Mouse (Mus musculus) heart, postnatal 0 days (tissue): Measurements from ENCODE around the gene Zmiz2.

ENCODE experiments used
- CTCF ChIP-seq: IDR thresholded peaks from 2 replicates; pipeline ENCODE4 v1.5.1; 2016; ENCODE audit warnings: antibody characterized with exemption, control low read depth, low read depth
- EP300 ChIP-seq: IDR thresholded peaks from 2 replicates; pipeline ENCODE4 v1.6.1; 2016; ENCODE audit warnings: antibody characterized with exemption, low read depth

GRCm38 (mm10) chr11:6389483-6389921 is 628 bp downstream of the Zmiz2 start:
- no peak for TF ChIP-seq CTCF
- no peak for TF ChIP-seq EP300
